Mouse (Mus musculus): ENCODE measurements around the gene Pde4a.
"Not testable (repeated sequence)": the region's sequence is repeated elsewhere in the genome, so short reads cannot be mapped to it uniquely, and the experiment has no call there.

Gene Pde4a

DNA sequence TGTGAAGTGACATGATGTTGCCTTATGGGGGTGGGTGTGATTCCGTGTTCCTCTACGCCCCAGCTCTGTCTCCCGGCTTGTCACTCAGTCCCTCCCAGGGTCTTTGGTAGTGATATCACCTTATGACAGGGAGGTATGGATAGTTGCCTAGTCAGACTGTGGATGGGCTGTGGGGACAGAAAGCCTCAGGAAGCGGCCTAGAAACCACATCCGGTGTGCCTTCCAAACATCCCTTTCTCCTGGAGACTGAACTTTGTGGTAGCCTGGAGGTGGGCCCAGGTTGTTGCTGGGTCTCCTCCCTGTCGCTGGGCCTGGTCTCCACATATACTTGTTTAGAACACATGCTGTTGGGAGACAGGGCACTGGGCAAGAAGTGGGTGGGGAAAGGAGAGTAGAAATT lies 17.9 kb downstream of the Pde4a start:
- no peak for DNase-seq (ENCODE audit: inconsistent ontology term)

DNA sequence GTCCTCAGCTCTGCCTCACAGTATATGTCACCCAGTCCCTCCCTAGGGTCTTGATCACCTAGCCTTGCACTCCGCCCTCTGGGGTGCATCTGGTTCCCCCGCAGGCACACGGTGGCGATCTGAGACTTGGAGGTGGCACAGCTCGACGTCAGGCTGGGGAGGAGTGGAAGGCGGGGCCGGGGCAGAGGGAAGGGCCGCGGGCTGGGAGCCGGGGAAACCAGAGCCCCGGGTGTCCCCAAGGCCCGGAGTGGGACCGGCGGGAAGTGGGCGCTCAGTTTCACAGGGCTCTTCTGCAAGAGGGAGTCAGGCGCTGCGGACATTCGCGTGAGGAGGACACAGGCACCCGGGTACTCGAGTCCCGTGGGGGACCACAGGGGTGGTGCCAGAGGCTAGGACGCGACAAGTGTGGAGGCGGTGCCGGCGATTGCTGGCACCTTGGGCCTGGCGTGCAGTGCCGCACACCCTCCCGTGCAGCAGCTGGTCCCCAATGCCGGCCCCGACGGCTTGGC lies 18.4 kb downstream of the Pde4a start:
- peak; percentile 47 for DNase-seq (ENCODE audit: inconsistent ontology term)

DNA sequence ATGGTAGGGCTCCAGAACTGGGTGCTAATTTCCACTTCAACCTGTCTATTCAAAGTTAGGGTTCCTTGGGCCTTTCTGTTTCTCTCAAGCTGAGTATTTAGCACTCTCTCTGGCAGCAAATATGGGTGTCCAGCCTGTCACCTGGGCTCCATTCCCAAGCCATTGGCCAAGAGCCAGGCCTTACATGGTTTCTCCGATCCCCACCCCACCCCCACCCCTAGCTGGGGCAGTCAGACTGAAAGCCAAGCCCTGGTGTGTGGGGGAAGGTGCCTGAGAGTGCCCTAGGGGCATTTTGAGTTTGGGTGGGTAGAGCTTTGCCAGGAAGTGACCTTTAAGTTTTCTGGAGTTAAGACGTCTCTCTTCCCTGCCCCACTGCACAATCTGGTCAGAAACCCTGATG lies 19.2 kb downstream of the Pde4a start:
- no peak for DNase-seq (ENCODE audit: inconsistent ontology term)

DNA sequence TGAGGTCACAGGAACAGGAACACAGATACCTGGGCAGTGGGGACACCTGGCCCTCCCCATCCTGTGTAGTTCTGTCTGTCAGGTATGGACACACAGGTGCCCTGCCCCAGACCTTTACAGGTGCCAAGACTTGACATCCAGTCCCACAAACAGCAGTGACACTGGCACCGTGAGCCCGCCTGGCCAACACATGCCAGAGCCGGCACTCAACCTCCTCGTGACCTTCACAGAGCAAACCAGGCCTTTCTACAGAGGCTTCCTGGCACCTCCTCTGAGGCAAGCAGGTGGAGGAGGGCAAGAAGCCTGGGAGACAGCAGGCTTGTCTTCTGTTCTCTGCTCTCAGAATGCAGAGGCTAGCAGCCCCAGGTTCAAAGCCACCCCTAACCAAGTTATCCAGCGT lies 19.9 kb downstream of the Pde4a start:
- no peak for DNase-seq (ENCODE audit: inconsistent ontology term)

DNA sequence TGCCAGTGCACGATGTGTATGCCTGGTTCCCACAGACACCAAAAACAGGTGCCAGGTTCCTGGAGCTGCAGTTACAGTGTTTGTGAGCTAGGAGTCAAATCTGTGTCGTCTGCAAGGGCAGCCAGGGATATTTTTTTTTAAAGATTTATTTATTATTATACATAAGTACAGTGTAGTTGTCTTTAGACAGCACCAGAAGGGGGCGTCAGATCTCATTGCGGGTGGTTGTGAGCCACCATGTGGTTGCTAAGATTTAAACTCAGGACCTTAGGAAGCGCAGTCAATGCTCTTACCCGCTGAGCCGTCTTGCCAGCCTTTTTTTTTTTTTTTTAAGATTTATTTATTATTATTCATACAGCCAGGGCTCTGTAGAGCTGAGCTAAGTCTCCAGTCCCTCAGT lies 24.4 kb downstream of the Pde4a start:
- no peak for DNase-seq (ENCODE audit: inconsistent ontology term)

DNA sequence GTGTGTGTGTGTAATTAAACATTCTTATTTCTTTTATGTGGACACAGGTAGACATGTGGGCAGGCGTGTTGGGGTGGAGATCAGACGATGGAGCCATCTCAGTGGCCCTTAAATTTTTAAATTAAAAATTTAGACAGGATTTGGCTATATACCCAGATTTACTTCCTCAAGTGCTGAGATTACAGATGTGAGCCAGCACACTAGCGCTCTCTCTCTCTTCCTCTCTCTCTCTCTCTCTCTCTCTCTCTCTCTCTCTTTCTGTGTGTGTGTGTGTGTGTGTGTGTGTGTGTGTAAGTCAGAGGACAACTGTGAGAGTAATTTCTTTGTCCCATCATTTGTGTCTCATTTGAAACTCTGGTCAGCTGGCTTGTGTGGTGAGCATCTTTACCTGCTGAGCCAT lies 25.2 kb downstream of the Pde4a start:
- DNase-seq (ENCODE audit: inconsistent ontology term): no peak

DNA sequence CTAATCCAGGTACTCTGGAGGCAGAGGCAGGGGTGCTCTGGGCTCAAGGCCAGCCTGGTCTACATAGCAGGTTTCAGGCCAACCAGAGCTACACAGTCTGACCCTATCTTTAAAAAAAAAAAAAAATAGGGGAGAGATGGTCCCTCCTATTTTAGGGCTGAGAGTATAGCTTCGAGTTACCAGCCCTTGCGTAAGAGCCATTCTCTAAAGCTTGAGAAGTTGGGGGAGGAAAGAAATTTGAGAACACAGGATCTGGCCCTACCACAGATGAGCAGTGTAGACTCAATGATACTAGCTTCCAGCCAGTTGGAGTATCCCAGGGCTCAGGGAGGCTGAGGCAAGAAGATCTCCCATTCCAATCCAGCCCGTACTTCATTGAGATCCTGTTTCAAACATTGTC lies 28.3 kb downstream of the Pde4a start:
- DNase-seq (ENCODE audit: inconsistent ontology term): no peak

DNA sequence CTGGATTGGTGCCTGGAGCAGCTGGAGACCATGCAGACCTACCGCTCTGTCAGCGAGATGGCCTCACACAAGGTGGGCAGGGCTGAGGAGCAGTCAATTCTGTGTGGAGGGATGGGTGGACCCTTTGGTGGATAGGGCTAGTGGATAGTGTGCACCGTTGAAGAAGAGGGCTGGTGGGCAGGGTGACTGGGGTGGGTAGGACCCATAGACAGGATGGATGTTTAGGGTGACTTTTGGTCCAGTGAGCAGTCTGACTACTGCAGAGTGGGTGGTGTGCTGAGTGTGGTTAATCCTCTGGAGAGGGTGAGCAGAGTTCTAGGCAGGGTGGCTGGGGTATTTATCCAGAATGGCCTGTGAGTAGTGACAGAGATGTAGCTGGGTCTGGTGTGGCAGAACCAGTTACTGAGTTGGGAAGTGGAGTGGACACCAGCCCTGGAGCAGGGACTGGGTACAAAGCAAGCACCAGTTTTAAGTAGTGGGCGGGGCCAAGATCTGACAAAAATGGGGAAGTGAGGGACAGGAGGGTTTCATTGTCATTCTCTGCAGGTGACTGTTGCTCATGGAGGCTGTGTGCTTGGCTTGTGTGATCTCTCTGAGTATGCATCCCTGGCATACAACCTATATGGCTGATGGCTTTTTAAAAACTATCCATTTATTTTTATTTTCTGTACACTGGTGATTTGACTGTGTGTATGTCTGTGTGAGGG lies 29.4 kb downstream of the Pde4a start:
- no peak for DNase-seq (ENCODE audit: inconsistent ontology term)

DNA sequence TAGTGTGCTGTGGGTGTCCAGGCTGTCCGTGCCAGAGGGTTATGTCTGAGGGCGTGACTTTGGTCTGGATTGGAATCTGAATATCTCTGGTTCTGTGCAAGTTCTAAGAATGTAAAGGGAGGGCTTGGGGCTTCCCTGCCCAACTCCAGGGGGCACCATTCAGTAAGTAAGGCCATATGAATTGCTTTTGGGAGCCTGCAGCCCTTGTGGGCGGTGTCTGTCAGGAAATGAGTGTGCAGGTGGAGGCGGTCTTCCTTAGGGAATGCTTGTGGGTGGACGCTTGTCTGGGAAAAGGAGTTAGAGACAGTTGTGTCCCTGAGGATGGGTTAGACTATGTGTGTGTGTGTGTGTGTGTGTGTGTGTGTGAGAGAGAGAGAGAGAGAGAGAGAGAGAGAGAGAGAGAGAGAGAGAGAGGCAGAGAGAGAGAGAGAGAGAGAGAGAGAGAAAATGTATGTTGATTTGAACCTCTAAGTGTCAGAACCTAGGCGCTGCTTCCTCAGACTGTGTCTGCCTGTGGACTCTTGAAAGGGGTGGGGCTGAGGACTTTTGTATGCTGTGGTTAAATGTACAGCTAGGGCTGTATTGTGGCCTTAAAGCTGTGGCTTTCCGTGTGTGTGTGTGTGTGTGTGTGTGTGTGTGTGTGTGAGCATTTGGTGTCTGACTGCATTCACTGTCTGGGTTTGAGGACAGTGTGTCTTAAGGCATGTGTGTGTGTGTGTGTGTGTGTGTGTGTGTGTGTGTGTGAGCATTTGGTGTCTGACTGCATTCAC lies 30.4 kb downstream of the Pde4a start:
- not testable (repeated sequence) for DNase-seq (ENCODE audit: inconsistent ontology term)

DNA sequence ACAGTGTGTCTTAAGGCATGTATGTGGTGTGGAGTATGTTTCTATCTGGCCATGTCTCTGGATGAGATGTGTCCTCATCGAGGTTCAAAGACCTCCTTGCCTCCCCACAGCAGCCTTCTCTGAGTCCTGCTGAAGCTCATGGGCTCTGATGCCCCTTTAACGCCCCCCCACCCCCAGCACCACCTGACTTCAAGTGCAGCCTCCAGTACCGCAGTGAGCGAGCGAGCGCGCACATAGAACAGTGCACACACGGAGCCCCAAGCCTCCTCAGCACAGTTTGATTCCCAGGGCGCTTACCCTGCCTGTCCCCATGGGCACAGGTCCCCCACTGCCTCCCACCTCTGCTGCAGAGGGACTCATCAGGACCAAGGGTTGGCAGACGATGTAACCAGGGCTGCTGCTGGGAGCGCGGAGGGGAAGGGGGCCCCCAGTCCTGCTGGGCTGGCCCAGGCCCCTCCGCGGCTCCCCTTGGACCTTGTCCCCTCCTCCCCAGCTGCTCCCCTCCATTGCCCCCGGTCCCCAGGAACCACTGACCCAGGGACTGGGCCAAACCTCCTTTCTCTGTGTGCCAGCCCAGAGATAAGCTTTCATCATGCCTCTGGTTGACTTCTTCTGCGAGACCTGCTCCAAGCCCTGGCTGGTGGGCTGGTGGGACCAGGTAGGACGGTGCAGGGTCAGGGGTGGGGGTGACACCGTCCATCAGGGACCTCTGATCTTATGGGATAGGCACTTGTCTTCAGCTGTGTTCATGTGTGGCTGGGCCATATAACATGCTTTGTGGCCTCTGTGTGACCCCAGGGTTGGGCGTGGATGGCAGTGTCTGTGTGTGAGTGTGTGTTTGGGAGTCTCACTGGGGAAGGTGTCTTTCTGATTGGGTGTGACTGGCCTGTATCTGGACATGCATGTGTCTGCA lies 31.3 kb downstream of the Pde4a start:
- no peak for DNase-seq (ENCODE audit: inconsistent ontology term)

DNA sequence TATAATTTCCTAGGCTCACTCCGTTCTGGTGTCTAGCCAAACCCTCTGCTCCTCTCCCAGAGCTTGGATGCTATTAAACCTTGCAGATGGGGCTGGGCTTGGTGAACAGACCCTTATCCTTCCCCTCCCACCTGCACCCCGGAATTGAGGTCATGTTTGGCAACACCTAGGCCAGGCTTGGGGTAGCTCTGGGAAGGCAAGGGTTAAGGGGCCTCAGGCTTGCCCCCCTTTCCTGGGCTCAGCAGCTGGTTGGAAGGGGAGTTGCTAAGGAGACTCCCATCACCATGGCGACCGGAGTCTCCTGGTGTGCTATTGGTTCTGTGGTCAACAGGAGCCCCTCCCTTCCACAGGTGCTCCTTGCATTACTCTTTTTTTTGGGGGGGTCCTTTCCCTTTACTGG lies 32.5 kb downstream of the Pde4a start:
- DNase-seq (ENCODE audit: inconsistent ontology term): no peak

DNA sequence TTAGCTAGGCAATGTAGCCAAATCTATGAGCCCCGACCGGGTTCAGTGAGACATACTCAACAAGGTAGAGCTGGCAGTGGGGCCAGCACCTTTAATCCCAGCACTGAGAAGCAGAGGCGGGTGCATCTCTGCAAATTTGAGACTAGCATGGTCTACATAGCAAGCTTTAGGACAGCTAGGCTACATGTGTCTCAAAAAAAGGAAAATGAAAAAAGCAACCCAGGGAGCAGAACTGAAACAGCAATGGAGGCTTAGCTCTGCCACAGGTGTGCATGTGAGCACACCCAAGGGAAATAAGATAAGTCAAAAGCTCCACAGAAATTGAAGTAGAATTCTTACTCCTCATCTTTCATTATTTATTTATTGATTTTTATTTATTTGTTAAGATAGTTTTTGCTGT lies 33.4 kb downstream of the Pde4a start:
- no peak for DNase-seq (ENCODE audit: inconsistent ontology term)

DNA sequence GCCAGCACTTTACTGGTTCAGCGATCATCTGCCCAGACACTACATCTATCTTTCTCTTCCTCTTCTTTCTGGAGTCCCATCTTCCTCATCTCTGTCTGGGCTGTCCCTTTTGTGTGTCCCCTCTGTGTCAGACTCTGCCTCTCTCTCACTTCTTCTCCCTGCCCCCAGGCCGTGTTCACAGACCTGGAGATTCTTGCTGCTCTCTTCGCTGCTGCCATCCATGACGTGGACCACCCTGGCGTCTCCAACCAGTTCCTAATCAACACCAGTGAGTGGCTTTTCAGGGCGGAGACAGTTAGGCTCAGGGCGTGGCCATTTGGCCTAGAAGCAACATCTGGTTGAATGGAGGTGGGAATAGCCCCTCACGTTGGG lies 38.6 kb downstream of the Pde4a start:
- DNase-seq (ENCODE audit: inconsistent ontology term): no peak

DNA sequence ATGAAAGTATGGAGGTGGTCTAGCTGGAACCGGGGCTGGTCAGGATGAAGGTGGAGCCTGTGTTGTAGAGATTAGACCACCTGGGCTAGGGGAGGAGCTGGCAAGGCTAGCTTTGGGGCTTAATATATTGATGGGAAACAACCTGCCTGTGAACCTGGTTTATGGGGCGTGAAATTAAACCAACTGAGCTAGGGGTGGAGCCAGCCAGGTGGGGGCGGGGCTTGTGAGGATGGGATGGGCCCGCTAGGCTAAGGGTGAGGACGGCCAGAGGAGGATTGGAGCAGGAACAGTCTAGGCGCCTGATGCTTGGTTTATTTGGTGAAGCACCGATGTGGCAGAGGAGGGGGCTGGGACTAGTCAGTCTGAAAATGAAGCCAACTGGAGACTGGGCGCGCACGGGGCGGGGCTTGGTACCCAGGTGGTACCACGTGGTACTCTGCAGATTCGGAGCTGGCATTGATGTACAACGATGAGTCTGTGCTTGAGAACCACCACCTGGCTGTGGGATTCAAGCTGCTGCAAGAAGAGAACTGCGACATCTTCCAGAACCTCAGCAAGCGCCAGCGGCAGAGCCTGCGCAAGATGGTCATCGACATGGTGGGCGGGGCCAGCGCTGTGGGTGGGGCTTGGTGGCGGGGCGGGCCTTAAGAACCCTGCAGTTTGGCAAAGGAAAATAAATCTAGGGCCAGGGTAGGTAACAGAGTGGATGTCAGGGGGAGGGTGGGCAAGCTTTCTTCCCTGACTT lies 39.2 kb downstream of the Pde4a start:
- DNase-seq (ENCODE audit: inconsistent ontology term): no peak

DNA sequence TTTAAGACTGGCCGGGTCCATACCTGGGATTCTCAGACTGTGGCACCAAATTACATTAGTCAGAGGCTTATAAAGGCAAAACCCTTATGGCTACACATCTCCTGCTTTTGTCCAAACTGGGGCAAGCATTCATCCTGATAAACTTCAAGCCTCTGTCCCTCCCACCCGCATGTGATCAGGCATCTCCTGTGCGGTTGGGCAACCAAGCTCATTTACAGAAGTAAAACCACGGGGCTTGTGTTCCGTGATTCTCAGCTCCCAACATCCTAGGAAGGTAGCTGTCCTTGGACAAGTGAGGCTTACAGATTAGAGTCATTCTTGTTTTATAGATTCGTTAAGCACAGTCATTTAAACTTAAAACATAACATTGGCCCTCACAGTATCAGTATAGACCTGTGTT lies 41.3 kb downstream of the Pde4a start:
- no peak for DNase-seq (ENCODE audit: inconsistent ontology term)

DNA sequence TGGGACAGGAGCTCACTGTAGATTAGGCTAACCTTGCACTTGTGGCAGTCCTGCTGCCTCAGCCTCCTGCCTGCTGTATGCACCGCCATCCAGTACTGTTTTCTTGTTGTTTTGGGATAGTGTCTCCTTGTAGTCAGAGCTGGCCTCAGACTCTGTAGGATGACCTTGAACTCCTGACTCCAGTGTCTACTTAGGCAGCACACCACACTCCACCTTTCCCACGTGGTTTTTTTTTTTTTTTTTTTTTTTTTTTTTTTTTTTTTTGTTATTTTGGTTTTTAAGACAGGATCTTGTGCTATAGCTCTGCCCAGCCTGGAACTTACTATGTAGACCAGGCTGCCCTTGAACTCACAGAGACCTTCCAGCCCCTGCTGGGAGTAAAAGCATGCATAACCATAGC lies 43.1 kb downstream of the Pde4a start:
- no peak for DNase-seq (ENCODE audit: inconsistent ontology term)

DNA sequence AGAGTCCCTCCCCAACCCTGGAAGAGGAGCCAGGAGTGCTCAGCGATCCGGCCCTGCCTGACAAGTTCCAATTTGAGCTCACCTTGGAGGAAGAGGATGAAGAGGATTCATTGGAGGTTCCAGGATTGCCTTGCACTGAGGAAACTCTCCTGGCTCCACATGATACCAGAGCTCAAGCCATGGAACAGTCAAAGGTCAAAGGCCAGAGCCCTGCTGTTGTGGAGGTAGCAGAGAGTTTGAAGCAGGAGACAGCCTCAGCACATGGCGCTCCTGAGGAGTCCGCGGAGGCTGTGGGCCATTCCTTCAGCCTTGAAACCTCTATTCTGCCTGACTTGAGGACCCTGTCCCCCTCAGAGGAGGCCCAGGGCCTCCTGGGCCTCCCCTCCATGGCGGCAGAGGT lies 45.3 kb downstream of the Pde4a start:
- DNase-seq (ENCODE audit: inconsistent ontology term): no peak

DNA sequence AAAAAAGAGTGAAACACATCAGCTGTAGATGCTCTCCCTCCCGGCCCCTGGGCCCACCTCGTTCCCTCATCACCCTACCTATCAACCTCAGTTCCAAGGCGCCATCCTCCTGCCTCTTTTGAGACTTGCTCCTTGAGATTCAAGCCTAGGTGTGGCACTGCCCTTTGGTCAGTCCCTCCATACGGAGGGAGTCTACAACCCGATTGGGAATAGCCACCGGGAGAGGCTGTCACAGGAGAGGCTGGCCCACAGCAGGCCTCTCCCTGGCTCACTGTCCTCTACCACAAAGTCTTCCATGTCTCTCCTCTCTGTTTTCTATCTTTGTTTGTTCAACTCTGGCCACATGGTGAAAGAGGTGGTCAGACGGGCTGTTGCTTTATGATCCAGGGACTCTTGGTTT lies 46.1 kb downstream of the Pde4a start:
- DNase-seq (ENCODE audit: inconsistent ontology term): no peak

DNA sequence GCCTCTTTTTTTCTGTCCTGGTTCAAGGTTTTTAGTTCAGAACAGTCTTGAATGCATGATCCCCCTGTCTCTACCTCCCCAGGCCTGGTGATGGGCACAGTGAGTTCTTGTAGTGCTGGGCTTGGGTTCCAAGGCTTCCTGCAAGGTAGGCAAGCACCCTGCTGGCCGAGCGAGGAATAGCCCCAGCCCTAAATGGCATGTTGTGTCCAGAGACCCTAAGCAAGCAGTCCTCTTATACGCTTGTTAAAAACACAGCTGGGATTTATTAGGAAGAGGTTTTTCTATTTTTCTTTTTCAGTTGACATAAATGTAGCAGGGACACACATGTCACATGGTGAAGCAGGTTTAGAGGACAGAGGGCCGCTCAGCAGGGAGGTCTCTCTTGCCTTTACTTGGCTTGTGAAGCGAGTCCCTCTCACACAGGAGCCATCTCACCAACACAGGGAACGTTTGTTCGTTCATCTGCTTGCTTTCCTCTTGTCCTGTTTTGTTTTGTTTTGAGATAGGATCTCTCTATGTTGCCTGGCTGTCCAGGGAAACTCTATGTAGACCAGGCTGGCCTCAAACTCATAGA lies 48.2 kb downstream of the Pde4a start:
- no peak for DNase-seq (ENCODE audit: inconsistent ontology term)

DNA sequence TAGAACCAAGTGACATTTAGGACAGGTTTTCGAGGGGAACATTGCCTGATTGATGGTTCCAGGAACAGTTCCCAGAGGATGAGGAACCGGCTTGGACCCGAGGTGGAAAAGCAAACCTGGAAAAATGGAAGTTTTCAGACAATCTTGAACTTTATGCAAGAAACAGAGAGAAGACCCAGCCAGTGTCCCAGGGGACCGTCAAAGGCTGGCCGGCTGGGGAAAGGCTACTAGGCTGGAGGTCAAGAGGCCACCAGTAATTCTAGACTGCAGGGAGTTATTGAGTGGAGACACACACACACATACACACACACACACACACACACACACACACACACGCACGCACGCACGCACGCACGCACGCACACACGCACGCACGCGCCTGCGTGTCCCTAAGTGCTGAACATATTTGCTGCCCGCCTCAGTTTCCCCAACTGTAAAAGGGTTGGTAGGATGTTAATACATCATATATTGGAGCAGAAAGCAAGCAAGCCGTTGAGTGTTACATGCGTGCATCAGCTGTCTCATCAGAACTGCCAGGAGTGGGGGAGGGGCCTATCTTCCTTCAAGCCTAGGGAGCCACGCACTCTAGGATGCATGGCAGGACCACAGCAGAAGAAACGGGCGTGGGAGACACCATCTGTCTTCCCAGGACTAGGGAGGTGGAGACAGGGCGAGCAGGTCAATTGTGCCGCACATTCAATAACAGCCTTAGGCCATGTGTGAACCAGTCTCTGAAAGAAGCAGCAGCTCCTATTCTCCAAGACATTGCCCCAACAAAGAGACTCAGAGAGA lies 50.7 kb downstream of the Pde4a start:
- DNase-seq (ENCODE audit: inconsistent ontology term): no peak

All from Muller cell, postnatal 12 days (primary cell).